Mouse (Mus musculus) adrenal gland, postnatal 10 days (tissue): ENCODE measurements around the gene Zfp800. TPM values are rescaled to one million over a fixed set of nuclear protein-coding genes. Genes with fewer than 3 reads are reported as not detected.

ENCODE experiments used
- DNase-seq: peaks from one replicate; pipeline ENCODE4 v3.0.0; 2021; ENCODE audit warnings: mixed read lengths
- total RNA-seq, 2 experiments: library from RNA; stranded (reverse); gene quantifications; 2 replicates each; pipeline ENCODE4 v1.2.3; 2021

Gene Zfp800
- total RNA-seq, 2 experiments from 2014 or later, result 18.4 to 20.1 TPM

GRCm38 (mm10) chr6:28202833-28203232 is 195.0 kb downstream of the Zfp800 start:
- DNase-seq, result no peak

GRCm38 (mm10) chr6:28193901-28194300 is 203.9 kb downstream of the Zfp800 start:
- DNase-seq, result no peak

- DNase-seq, result no peak
Measured at GRCm38 (mm10) chr6:28191935-28192334, 205.9 kb downstream of the Zfp800 start.

Other genes starting within 250 kb of the Zfp800 start
- 100 to 1,000 TPM; 178 to 190 TPM for gene Arf5, start 25.6 kb upstream of the Zfp800 start, total RNA-seq
- gene Fscn3, start 29.8 kb upstream of the Zfp800 start, total RNA-seq, result under 1 TPM in 1 of 2 experiments, not detected in 1; 0.27 TPM
- gene Gcc1, start 30.4 kb upstream of the Zfp800 start, total RNA-seq, result 10 to 100 TPM; 12.2 to 12.7 TPM
- gene Pax4, start 51.3 kb upstream of the Zfp800 start, total RNA-seq, result not detected
- 100 to 1,000 TPM; 114 to 117 TPM for gene Snd1, start 77.1 kb upstream of the Zfp800 start, total RNA-seq